Mouse (Mus musculus) limb, embryonic 15.5 days (tissue): ENCODE data around the gene Apc2. TPM values are rescaled to one million over a fixed set of nuclear protein-coding genes. Genes with fewer than 3 reads are reported as not detected.

Experiments used
- ATAC-seq: fragments of 200-750 bp; cut with Nextera tagmentation; 2 replicates; pipeline ENCODE4 v1.8.0; 2017; ENCODE audit warnings: low read depth, moderate TSS enrichment; ENCODE audit not compliant: insufficient number of reproducible peaks, low FRiP score, low TSS enrichment
- H3K27ac ChIP-seq: fragments of 300-500 bp; sonication (generic); 2 replicates; pipeline ENCODE4 v1.5.1; 2015; ENCODE audit warnings: moderate library complexity, mild to moderate bottlenecking, inconsistent platforms
- H3K27me3 ChIP-seq: fragments of 300-500 bp; sonication (generic); 2 replicates; pipeline ENCODE4 v1.6.1; 2015; ENCODE audit warnings: inconsistent platforms
- H3K36me3 ChIP-seq: fragments of 300-500 bp; sonication (generic); 2 replicates; pipeline ENCODE4 v1.6.1; 2015; ENCODE audit warnings: inconsistent platforms
- H3K4me1 ChIP-seq: fragments of 300-500 bp; sonication (generic); 2 replicates; pipeline ENCODE4 v1.6.1; 2015; ENCODE audit warnings: inconsistent platforms
- H3K4me2 ChIP-seq: fragments of 300-500 bp; sonication (generic); 2 replicates; pipeline ENCODE4 v1.6.1; 2015; ENCODE audit warnings: mild to moderate bottlenecking, inconsistent platforms
- H3K4me3 ChIP-seq: fragments of 300-500 bp; sonication (generic); 2 replicates; pipeline ENCODE4 v1.5.1; 2015; ENCODE audit warnings: mild to moderate bottlenecking, inconsistent platforms
- H3K9ac ChIP-seq: fragments of 300-500 bp; sonication (generic); 2 replicates; pipeline ENCODE4 v1.6.1; 2015; ENCODE audit warnings: inconsistent platforms
- H3K9me3 ChIP-seq: fragments of 300-500 bp; sonication (generic); 2 replicates; pipeline ENCODE4 v1.6.1; 2016; ENCODE audit warnings: inconsistent platforms
- WGBS: fragments of 180-500 bp; shearing (Covaris S2); methylation state at CpG from one replicate; pipeline ENCODE4 v1.1.7; 2015; 5-methylcytosine and 5-hydroxymethylcytosine counted together
- polyA plus RNA-seq: library from polyadenylated mRNA; unstranded; fragments of >200 nt; fragmentation: Nextera tagmentation; extraction: Ambion mirVana; gene quantifications from 2 replicates; pipeline ENCODE4 v1.2.1, GENCODE M21; 2015

Gene Apc2
- polyA plus RNA-seq, 1 experiment from 2014 or later, result 1.5 TPM

- no peak for ATAC-seq
- 0 out of 2 replicates have a peak, but pooled peaks cover 3% of the 10 kb centered on the region for H3K27me3 ChIP-seq
- H3K27ac ChIP-seq, result no peak overlapping the region
- WGBS, result 82% methylated on average over 17 of the region's 17 CpGs
- no peaks in the 10 kb centered on the region for H3K9me3 ChIP-seq
- H3K4me2 ChIP-seq, result peak overlapping the region; percentile 97
- H3K4me3 ChIP-seq, result peak overlapping the region; percentile 55
- peaks cover under 1% of the 10 kb centered on the region; the same call in 1 of the 2 replicates for H3K36me3 ChIP-seq
- H3K9ac ChIP-seq, result no peak overlapping the region
- H3K4me1 ChIP-seq, result peaks cover 36% of the 10 kb centered on the region
These were observed 28.6 kb downstream of the Apc2 start for GRCm38 (mm10) chr10:80324120-80325037.

GRCm38 (mm10) chr10:80325045-80325444 is 29.3 kb downstream of the Apc2 start:
- H3K4me2 ChIP-seq, result no peak overlapping the region
- H3K36me3 ChIP-seq, result no peaks in the 10 kb centered on the region
- H3K27me3 ChIP-seq, result 0 out of 2 replicates have a peak, but pooled peaks cover 3% of the 10 kb centered on the region
- WGBS, result 85% methylated on average over 21 of the region's 21 CpGs
- no peak for ATAC-seq
- no peak overlapping the region for H3K4me3 ChIP-seq
- H3K4me1 ChIP-seq, result peaks cover 38% of the 10 kb centered on the region
- no peak overlapping the region for H3K27ac ChIP-seq
- no peaks in the 10 kb centered on the region for H3K9me3 ChIP-seq
- H3K9ac ChIP-seq, result no peak overlapping the region

GRCm38 (mm10) chr10:80329273-80330081 is 33.7 kb downstream of the Apc2 start, which contains the start of the genes Pcsk4 and Reep6:
Gene Pcsk4, minus strand, starts transcription at chr10:80329498.
Gene Reep6, plus strand, starts transcription at chr10:80329953.
- WGBS, result 3% methylated on average over 36 of the region's 36 CpGs
- ATAC-seq, result peak; percentile 91
- H3K4me1 ChIP-seq, result peaks cover 26% of the 10 kb centered on the region
- peak within 1 kb of the TSS; percentile 33; the same call in 1 of the 2 replicates for H3K9ac ChIP-seq
- no peaks in the 10 kb centered on the region for H3K36me3 ChIP-seq
- peak within 1 kb of the TSS; percentile 93 for H3K4me2 ChIP-seq
- H3K27ac ChIP-seq, result no peak within 1 kb of the TSS
- peaks cover 28% of the 10 kb centered on the region for H3K27me3 ChIP-seq
- H3K9me3 ChIP-seq, result no peaks in the 10 kb centered on the region
- peak within 1 kb of the TSS; percentile 49 for H3K4me3 ChIP-seq

- H3K4me3 ChIP-seq, result peak overlapping the region; percentile 49
- no peaks in the 10 kb centered on the region for H3K9me3 ChIP-seq
- peaks cover 26% of the 10 kb centered on the region for H3K27me3 ChIP-seq
- no peaks in the 10 kb centered on the region for H3K36me3 ChIP-seq
- H3K4me1 ChIP-seq, result peaks cover 26% of the 10 kb centered on the region
- H3K4me2 ChIP-seq, result peak overlapping the region; percentile 93
- no peak overlapping the region for H3K27ac ChIP-seq
- WGBS, result under 1% methylated on average over 31 of the region's 41 CpGs
- H3K9ac ChIP-seq, result peak overlapping the region; percentile 33; the same call in 1 of the 2 replicates
- ATAC-seq, result no peak; the same call in 1 of the 2 replicates
These were observed 34.3 kb downstream of the Apc2 start for GRCm38 (mm10) chr10:80330084-80330483.

- 71% methylated on average over 2 of the region's 2 CpGs for WGBS
These were observed 35.1 kb downstream of the Apc2 start for GRCm38 (mm10) chr10:80330888-80331287.

GRCm38 (mm10) chr10:80331636-80332524 is 36.1 kb downstream of the Apc2 start:
- H3K4me3 ChIP-seq, result no peak overlapping the region
- WGBS, result 55% methylated on average over 10 of the region's 10 CpGs
- H3K27ac ChIP-seq, result no peak overlapping the region
- H3K9me3 ChIP-seq, result no peaks in the 10 kb centered on the region
- no peak overlapping the region for H3K9ac ChIP-seq
- no peak for ATAC-seq
- H3K4me2 ChIP-seq, result no peak overlapping the region
- peaks cover 29% of the 10 kb centered on the region for H3K4me1 ChIP-seq
- H3K36me3 ChIP-seq, result no peaks in the 10 kb centered on the region
- peaks cover 26% of the 10 kb centered on the region for H3K27me3 ChIP-seq

More at GRCm38 (mm10) chr10:80330888-80331287, 35.1 kb downstream of the Apc2 start:
- Histone ChIP-seq H3K4me3 (peak overlapping the region; percentile 49; the same call in 1 of the 2 replicates), H3K27me3 (peaks cover 26% of the 10 kb centered on the region), H3K4me2 (peak overlapping the region; percentile 93), H3K4me1 (peaks cover 26% of the 10 kb centered on the region), H3K36me3 (no peaks in the 10 kb centered on the region), H3K9me3 (no peaks in the 10 kb centered on the region), H3K27ac (no peak overlapping the region), H3K9ac (no peak overlapping the region)
- no peak for ATAC-seq

- peaks cover 26% of the 10 kb centered on the region for H3K27me3 ChIP-seq
These were observed 36.8 kb downstream of the Apc2 start for GRCm38 (mm10) chr10:80332525-80332989.

GRCm38 (mm10) chr10:80336263-80336662 is 40.5 kb downstream of the Apc2 start:
- Histone ChIP-seq H3K27ac (no peak overlapping the region), H3K4me3 (no peak overlapping the region), H3K4me2 (no peak overlapping the region), H3K27me3 (peaks cover 34% of the 10 kb centered on the region), H3K36me3 (no peaks in the 10 kb centered on the region), H3K9me3 (no peaks in the 10 kb centered on the region), H3K9ac (no peak overlapping the region), H3K4me1 (peaks cover 24% of the 10 kb centered on the region)
- no peak for ATAC-seq
- WGBS, result 70% methylated on average over 12 of the region's 12 CpGs

More at GRCm38 (mm10) chr10:80332525-80332989, 36.8 kb downstream of the Apc2 start:
- Histone ChIP-seq H3K4me2 (no peak overlapping the region), H3K9ac (no peak overlapping the region), H3K27ac (no peak overlapping the region), H3K4me1 (peaks cover 29% of the 10 kb centered on the region), H3K9me3 (no peaks in the 10 kb centered on the region), H3K36me3 (no peaks in the 10 kb centered on the region), H3K4me3 (no peak overlapping the region)
- 66% methylated on average over 5 of the region's 5 CpGs for WGBS
- ATAC-seq, result no peak

- Histone ChIP-seq H3K4me2 (peak overlapping the region; percentile 34), H3K9me3 (no peaks in the 10 kb centered on the region), H3K27ac (no peak overlapping the region), H3K36me3 (no peaks in the 10 kb centered on the region), H3K4me3 (no peak overlapping the region), H3K9ac (no peak overlapping the region), H3K27me3 (peaks cover 54% of the 10 kb centered on the region), H3K4me1 (peaks cover 58% of the 10 kb centered on the region)
- 0 out of 2 replicates have a peak, but pooled peaks have one; percentile 8 for ATAC-seq
- WGBS, result 20% methylated on average over 19 of the region's 19 CpGs
These were observed 44.4 kb downstream of the Apc2 start for GRCm38 (mm10) chr10:80339941-80340750.

- H3K27ac ChIP-seq, result no peak overlapping the region
- peaks cover 61% of the 10 kb centered on the region for H3K4me1 ChIP-seq
- H3K27me3 ChIP-seq, result peaks cover 63% of the 10 kb centered on the region
- WGBS, result 19% methylated on average over 21 of the region's 21 CpGs
- no peak overlapping the region for H3K4me3 ChIP-seq
- no peak for ATAC-seq
- no peaks in the 10 kb centered on the region for H3K9me3 ChIP-seq
- H3K4me2 ChIP-seq, result no peak overlapping the region
- H3K36me3 ChIP-seq, result no peaks in the 10 kb centered on the region
- H3K9ac ChIP-seq, result no peak overlapping the region
These were observed 45.2 kb downstream of the Apc2 start for GRCm38 (mm10) chr10:80341026-80341425.
